Mouse (Mus musculus): ENCODE data around the gene Cadps. TPM values are rescaled to one million over a fixed set of nuclear protein-coding genes. Genes with fewer than 3 reads are reported as not detected.

The Cadps gene
- polyA plus RNA-seq, 1 experiment from 2014 or later, result not detected

DNA sequence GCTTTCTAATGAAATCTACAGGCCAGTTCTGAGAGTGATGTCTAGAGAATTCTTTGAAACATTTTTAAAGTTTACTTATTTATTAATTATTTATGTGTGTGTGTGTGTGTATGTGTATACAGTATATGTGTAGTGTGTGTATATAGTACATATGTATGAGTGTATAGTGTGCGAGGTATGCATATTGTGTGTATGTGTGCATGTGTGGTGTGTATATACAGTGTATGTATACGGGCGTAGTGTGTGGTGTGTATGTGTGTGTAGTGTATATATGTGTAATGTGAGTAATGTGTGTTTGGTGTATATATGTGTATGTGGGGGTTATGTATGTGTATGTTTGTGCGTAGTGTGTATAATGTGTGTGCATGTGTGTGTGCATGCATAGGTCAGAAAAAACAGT is 275.4 kb downstream of the Cadps start:
- no peaks in the 10 kb centered on the region for H3K36me3 ChIP-seq (ENCODE audit: inconsistent target)
- H3K4me3 ChIP-seq (ENCODE audit: inconsistent target), result no peak overlapping the region
- 96% methylated on average over 4 of the region's 4 CpGs for WGBS (ENCODE audit: missing documents)
- no peaks in the 10 kb centered on the region for H3K79me2 ChIP-seq (ENCODE audit: inconsistent target)
- no peak overlapping the region for H3K27ac ChIP-seq

DNA sequence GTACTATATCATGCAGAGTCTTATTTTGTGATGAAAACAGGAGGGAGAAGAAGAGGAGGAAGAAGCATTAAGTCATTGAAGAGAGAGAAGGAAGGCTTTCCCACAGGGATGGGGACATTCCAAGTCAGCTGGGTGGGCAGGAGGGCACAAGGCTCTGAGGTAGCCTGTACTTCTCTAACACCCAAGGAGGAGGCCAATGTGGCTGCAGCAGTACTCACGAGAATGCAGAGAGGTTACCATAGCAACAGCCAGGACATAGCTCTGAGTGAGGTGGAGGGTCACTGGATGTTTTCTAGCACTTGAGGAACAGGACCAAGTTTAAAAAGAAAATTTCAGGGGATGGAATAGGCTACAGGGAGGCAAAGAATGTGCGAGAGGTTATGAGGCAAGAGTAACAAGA is 281.1 kb downstream of the Cadps start:
- Histone ChIP-seq H3K4me3 (ENCODE audit: inconsistent target) (no peak overlapping the region), H3K27ac (no peak overlapping the region), H3K36me3 (ENCODE audit: inconsistent target) (no peaks in the 10 kb centered on the region), H3K79me2 (ENCODE audit: inconsistent target) (no peaks in the 10 kb centered on the region)
- WGBS (ENCODE audit: missing documents), result 57% methylated on average over 2 of the region's 2 CpGs

DNA sequence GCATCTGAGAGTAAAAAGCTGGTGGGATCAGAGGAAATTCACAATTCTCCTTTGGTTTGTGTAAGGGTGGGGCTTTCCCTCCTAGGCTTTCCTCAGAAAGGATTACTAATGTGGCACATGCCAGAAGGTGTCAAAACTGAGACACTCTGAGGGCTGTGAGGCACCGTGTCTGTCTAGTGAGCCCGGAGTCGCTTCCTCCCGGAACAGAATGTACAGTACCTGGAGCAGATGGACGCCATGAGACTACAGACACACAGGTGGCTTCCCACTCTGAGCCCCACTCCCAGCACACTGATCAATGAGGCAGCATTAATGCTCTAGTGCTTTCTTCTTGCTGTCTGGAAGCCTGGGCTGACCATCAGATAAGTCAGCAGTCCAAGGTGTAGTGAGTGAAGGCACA is 283.8 kb downstream of the Cadps start:
- no peaks in the 10 kb centered on the region for H3K36me3 ChIP-seq (ENCODE audit: inconsistent target)
- H3K79me2 ChIP-seq (ENCODE audit: inconsistent target), result no peaks in the 10 kb centered on the region
- WGBS (ENCODE audit: missing documents), result 88% methylated on average over 5 of the region's 5 CpGs
- no peak overlapping the region for H3K4me3 ChIP-seq (ENCODE audit: inconsistent target)
- no peak overlapping the region for H3K27ac ChIP-seq

DNA sequence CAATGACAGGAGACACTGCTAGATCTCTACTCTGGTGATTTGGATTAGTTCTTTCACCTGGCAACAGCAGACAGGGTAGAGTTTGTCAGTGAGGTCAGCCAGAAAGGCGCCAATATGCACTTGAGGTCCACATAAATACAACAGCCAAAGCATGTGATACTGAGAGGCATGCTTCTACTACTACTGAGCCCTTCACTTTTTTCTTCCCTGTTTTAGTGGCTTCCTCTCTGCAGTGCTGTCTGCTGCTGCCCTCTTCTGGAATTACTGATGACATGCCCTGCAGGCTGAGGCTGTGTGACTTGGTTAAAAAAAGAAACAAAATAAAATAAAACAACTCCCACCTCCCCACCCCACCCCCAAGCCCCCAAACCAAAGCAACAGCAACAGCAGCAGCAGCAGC is 291.8 kb downstream of the Cadps start:
- Histone ChIP-seq H3K4me3 (ENCODE audit: inconsistent target) (no peak overlapping the region), H3K27ac (no peak overlapping the region), H3K79me2 (ENCODE audit: inconsistent target) (no peaks in the 10 kb centered on the region), H3K36me3 (ENCODE audit: inconsistent target) (no peaks in the 10 kb centered on the region)
- WGBS (ENCODE audit: missing documents), result 0% methylated on average over 1 of the region's 1 CpGs

DNA sequence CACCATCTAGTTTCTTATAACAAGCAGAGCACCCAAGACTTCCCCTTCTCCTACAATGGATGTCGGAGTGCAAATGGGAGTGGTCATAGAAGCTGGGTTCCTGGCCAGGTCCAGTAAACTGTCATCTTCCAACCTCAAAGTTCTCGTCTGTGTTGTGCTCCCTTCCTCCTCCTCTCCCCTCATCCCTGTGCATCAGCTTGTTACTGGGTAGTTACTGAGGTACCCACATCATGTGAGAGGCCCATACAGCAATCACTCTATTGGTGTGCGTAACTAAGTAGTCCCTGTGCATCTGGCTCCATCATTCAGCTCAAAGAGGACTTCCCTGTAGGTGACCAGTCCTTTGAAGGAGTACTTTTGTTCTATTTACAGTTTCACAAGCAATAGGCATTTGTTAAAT is 292.3 kb downstream of the Cadps start:
- H3K79me2 ChIP-seq (ENCODE audit: inconsistent target), result no peaks in the 10 kb centered on the region
- no peaks in the 10 kb centered on the region for H3K36me3 ChIP-seq (ENCODE audit: inconsistent target)
- 42% methylated on average over 3 of the region's 3 CpGs for WGBS (ENCODE audit: missing documents)
- no peak overlapping the region for H3K4me3 ChIP-seq (ENCODE audit: inconsistent target)
- no peak overlapping the region for H3K27ac ChIP-seq

DNA sequence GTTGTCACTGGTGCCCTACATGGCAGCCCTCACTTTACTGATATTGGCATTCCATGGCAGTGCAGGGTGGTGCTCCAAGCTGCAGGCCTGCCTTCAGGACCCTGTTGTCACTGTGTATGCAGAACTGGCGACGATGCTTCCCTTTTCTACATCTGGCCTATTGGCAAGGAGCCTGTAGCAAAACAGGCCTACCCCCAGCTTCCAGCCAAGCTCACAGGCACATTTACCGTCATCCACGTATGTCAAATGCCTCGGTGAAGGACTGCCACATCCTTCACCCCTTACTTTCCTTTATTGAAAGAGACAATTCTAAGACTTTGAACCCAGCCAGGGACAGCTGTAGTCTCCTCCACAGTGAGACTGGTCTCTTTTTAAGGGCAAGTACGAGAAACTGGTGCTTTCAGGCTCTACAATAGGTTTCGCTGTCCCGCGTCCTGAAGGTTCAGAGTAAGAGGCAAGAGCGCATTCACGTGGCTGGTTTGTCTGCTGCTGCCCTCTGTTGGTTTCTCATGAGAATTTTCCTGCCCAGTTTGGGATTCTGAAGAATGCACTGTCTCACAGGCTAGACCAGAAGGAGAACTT is 292.8 kb downstream of the Cadps start:
- no peak overlapping the region for H3K27ac ChIP-seq
- no peaks in the 10 kb centered on the region for H3K79me2 ChIP-seq (ENCODE audit: inconsistent target)
- 4% methylated on average over 11 of the region's 11 CpGs for WGBS (ENCODE audit: missing documents)
- no peaks in the 10 kb centered on the region for H3K36me3 ChIP-seq (ENCODE audit: inconsistent target)
- no peak overlapping the region for H3K4me3 ChIP-seq (ENCODE audit: inconsistent target)

DNA sequence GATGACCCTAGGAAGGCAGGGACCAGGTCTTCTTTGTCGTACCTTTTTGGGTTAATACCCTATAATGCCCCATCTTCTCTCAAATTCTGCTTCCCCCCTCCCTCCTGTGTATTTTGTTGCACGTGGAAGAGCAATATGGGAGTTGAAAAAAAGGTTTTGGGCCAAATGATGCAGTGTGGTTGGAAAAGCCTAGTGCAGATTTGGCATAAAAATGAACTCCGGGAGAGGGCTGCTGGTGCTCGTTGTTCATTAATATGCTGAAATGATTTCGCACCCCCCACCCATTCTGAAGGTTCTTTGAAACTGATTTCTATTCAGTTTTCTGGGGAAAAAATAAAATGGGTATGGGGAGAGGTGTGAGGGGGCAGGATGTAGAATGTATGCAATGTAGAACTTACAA is 295.6 kb downstream of the Cadps start:
- Histone ChIP-seq H3K27ac (no peak overlapping the region), H3K36me3 (ENCODE audit: inconsistent target) (no peaks in the 10 kb centered on the region), H3K4me3 (ENCODE audit: inconsistent target) (no peak overlapping the region), H3K79me2 (ENCODE audit: inconsistent target) (no peaks in the 10 kb centered on the region)
- WGBS (ENCODE audit: missing documents), result 77% methylated on average over 5 of the region's 5 CpGs

DNA sequence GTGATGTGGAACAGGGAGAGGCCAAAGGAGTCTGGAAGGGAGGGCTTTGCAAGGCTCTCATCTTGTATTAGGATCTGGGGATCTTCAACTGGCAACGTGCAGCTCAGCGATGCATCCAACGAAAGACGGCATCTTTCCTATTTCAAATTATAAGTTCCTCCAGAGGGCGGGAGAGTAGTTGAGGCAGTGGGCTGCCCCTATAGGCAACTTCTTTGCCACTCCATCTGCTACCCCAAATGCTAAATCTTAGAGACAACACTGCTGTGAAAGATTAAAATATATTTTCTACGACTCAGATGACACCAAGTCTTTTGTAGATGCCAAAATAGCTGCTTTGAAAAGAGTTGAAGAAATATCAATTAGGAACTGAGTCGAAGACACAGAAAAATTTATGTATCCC is 315.9 kb downstream of the Cadps start:
- WGBS (ENCODE audit: missing documents), result 87% methylated on average over 7 of the region's 7 CpGs

DNA sequence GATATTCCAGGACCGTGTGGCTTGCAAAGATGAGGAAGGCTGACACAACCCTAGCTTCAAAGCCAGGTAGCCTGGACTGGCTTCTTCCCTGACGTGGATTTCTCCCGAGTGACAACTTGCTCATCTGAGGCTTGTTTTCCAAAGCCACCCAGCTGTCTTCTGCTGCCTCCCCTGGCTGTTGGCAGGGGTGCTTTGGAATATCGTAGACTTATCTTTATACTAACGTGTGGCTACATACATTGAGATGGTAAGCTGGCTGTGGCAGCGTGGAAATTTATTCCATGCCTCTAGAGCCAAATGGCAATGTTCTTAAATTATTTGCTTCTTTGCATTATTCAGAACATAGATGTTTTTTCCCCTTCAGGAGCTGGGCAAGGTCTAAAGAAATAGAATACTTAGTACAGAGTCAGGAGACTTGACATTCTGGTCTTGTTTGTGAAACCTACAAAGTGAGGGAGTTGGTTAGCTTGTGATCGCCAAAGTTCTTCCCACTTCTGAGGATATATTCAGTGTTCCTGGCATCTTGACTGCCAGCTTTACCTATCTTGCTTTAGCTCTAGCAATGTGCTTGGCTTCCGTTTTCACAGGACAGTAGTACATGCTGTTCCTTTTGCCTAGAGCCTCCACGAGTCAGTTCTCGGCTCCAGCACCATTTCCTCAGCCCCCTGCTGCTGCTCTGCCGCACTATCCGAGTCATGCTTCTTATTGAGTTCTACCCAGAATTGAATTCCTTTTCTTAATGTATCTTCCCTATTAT is 318.5 kb downstream of the Cadps start:
- Histone ChIP-seq H3K27ac (no peak overlapping the region), H3K36me3 (ENCODE audit: inconsistent target) (no peaks in the 10 kb centered on the region), H3K4me3 (ENCODE audit: inconsistent target) (no peak overlapping the region), H3K79me2 (ENCODE audit: inconsistent target) (no peaks in the 10 kb centered on the region)
- WGBS (ENCODE audit: missing documents), result 89% methylated on average over 12 of the region's 12 CpGs

More for the DNA sequence above, 315.9 kb downstream of the Cadps start:
- Histone ChIP-seq H3K4me3 (ENCODE audit: inconsistent target) (no peak overlapping the region), H3K27ac (no peak overlapping the region), H3K79me2 (ENCODE audit: inconsistent target) (no peaks in the 10 kb centered on the region), H3K36me3 (ENCODE audit: inconsistent target) (no peaks in the 10 kb centered on the region)

DNA sequence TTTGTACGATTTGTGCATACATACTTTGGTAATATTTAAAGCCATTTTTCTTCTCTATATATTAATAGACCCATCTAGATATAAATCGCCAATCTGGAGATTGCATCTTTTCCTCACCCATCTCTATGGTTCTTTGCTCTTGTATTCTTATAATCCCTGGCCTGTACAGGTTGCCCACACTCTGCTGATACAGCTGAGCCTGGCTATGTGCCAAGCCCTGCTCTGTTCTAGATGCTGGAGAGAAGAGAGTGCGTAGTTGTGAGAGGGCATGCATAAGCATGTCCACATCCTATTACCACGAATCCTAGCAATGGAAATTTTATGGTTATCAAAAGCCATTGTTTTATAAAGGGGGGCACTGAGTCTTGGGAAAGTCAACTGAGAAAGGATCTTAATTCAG is 360.7 kb downstream of the Cadps start:
- no peaks in the 10 kb centered on the region for H3K36me3 ChIP-seq (ENCODE audit: inconsistent target)

DNA sequence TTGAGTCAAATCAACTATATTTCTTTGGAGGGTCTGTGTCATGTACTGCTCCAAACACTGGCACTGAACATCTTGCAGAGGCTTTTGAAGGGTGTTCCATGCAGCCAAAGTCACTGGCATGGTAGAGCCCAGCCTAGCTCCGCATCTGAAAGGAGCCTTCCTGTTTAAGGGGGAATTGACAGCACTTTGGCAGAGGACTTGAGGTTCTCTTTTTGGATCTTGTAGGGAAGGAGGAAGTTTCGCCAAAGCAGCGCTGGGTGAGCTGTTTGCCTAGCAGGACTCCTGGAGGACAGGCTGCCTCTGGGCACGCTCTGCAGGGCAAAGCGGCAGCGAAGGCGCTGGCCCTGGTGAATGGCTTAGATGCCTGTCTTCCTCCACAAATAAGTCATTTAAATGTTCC is 363.2 kb downstream of the Cadps start:
- Histone ChIP-seq H3K36me3 (ENCODE audit: inconsistent target) (no peaks in the 10 kb centered on the region), H3K4me3 (ENCODE audit: inconsistent target) (no peak overlapping the region), H3K27ac (no peak overlapping the region), H3K79me2 (ENCODE audit: inconsistent target) (no peaks in the 10 kb centered on the region)
- 53% methylated on average over 7 of the region's 7 CpGs for WGBS (ENCODE audit: missing documents)

More for the DNA sequence above, 360.7 kb downstream of the Cadps start:
- no peak overlapping the region for H3K27ac ChIP-seq
- H3K4me3 ChIP-seq (ENCODE audit: inconsistent target), result no peak overlapping the region
- 78% methylated on average over 4 of the region's 4 CpGs for WGBS (ENCODE audit: missing documents)
- no peaks in the 10 kb centered on the region for H3K79me2 ChIP-seq (ENCODE audit: inconsistent target)

DNA sequence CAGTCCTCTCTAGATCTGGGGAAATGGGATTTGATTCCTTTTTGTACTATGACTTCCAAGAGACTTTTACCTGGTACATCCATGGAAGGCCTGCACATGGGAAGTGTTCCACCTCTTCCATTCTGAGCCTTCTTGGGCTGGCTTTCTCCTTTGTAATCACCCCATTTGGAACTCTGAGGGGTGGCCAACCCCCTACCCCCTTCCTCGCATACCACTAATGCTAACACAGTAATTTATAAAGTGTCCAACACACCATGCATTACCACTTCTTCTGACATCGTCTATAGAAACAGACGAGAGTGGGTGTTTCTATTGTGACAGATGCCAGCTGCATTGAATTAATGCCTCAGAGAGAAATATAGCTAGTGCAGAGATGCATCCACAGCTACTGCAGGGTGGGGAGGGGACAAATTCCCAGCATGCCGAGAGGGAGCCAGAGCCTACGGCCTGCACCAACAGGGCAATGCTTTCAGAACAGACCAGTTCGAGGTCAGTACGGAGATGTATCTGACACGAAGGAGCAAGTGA is 367.8 kb downstream of the Cadps start:
- no peaks in the 10 kb centered on the region for H3K36me3 ChIP-seq (ENCODE audit: inconsistent target)
- no peak overlapping the region for H3K4me3 ChIP-seq (ENCODE audit: inconsistent target)
- no peaks in the 10 kb centered on the region for H3K79me2 ChIP-seq (ENCODE audit: inconsistent target)
- no peak overlapping the region for H3K27ac ChIP-seq
- 89% methylated on average over 8 of the region's 8 CpGs for WGBS (ENCODE audit: missing documents)

DNA sequence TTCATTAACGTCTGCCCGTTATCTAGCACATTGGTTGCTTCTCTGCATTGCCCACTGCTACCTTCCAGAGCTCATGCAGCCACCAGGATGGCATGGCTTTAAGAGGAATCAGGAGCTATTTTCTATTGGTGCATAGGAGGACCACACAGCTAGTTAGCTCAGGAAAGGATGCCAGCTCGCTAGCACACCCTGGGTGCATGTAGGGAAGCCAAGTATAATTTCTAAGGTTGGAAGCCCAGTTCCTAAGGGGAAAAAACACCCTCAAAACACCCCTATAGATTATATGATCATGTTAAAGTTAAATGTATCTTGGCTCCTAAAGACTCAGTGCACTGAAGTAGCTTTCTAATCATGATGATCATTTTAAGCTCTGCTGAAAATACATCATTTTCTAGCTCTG is 372.1 kb downstream of the Cadps start:
- no peak overlapping the region for H3K27ac ChIP-seq
- H3K4me3 ChIP-seq (ENCODE audit: inconsistent target), result no peak overlapping the region
- no peaks in the 10 kb centered on the region for H3K36me3 ChIP-seq (ENCODE audit: inconsistent target)
- 70% methylated on average over 3 of the region's 3 CpGs for WGBS (ENCODE audit: missing documents)
- no peaks in the 10 kb centered on the region for H3K79me2 ChIP-seq (ENCODE audit: inconsistent target)

DNA sequence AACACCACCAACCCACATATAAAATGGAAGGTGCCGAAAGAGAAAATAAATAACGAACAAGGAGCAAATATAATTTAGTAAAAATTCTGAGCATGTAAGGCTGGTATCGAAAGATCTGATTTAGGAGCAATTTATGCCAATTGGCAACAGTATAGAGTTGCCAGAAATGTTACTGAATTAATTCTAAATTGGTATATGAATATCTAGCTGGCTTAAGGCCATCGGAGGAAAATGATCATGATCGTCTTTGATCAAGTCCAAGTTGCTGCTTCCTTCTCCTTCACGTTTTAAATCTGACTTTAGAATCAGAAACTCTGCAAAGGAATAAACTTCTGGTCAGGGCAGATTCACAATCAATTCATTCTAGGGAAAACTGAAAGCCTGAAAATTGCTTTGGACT is 374.0 kb downstream of the Cadps start:
- 82% methylated on average over 6 of the region's 6 CpGs for WGBS (ENCODE audit: missing documents)
- H3K4me3 ChIP-seq (ENCODE audit: inconsistent target), result no peak overlapping the region
- no peaks in the 10 kb centered on the region for H3K79me2 ChIP-seq (ENCODE audit: inconsistent target)
- no peaks in the 10 kb centered on the region for H3K36me3 ChIP-seq (ENCODE audit: inconsistent target)
- no peak overlapping the region for H3K27ac ChIP-seq

DNA sequence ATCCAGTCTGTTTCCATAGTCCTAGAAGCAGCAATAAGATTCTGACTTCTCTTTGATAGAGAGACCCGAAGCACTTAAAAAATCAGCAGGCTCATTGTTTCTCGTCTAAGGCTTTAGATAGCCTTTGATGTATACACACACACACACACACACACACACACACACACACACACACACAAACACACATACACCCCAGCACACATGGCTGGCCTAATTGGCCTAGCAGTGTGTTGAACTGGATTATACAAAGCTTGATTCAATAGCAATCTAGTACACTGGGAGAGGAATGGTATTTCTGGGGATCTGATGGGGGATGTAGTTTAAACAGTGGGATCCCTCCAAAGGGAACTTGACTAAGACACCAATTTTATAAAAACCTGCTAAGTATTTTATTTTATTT is 381.9 kb downstream of the Cadps start:
- no peaks in the 10 kb centered on the region for H3K36me3 ChIP-seq (ENCODE audit: inconsistent target)
- WGBS (ENCODE audit: missing documents), result no CpG with 5 or more reads among the region's 2 CpGs
- no peak overlapping the region for H3K27ac ChIP-seq
- H3K4me3 ChIP-seq (ENCODE audit: inconsistent target), result no peak overlapping the region
- no peaks in the 10 kb centered on the region for H3K79me2 ChIP-seq (ENCODE audit: inconsistent target)

Measured in macrophage (primary cell).